Mouse (Mus musculus) CH12.LX (cell line): Measurements from ENCODE around the gene Zfp689. TPM values are rescaled to one million over a fixed set of nuclear protein-coding genes. Genes with fewer than 3 reads are reported as not detected.

ENCODE experiments used
- DNase-seq: peaks from one replicate; pipeline ENCODE4 v3.0.0-alpha.2; 2013; ENCODE audit errors: extremely low read depth
- H3K27ac ChIP-seq: 2 replicates; pipeline ENCODE4 v1.5.1; 2012; ENCODE audit warnings: low read depth, mild to moderate bottlenecking, control low read depth, moderate library complexity; ENCODE audit not compliant: insufficient read depth
- H3K27me3 ChIP-seq: replicated peaks from 2 replicates; pipeline ENCODE3; 2012; ENCODE audit warnings: inconsistent platforms
- H3K36me3 ChIP-seq, 2 experiments: replicated peaks in 1 of 2; 2 replicates each; pipeline versions ENCODE3 to v1.6.1; 2012; ENCODE audit warnings: inconsistent platforms in 1 of 2, low read length in 1 of 2, mild to moderate bottlenecking in 1 of 2, mixed read lengths in 1 of 2, moderate library complexity in 1 of 2; ENCODE audit not compliant: control insufficient read depth in 1 of 2, insufficient read depth in 1 of 2
- H3K4me1 ChIP-seq, 2 experiments: 2 replicates each; pipeline ENCODE4 v1.6.1; 2012; ENCODE audit warnings: inconsistent platforms in 1 of 2, moderate library complexity in 1 of 2; ENCODE audit not compliant: insufficient read depth in 2 of 2, control insufficient read depth in 1 of 2
- H3K4me2 ChIP-seq: 2 replicates; pipeline ENCODE4 v1.6.1; 2012; ENCODE audit warnings: low read depth, mild to moderate bottlenecking, control low read depth; ENCODE audit not compliant: poor library complexity, insufficient read depth, severe bottlenecking
- H3K4me3 ChIP-seq, 3 experiments: fragments of 150-350 bp in 1 of 3; sonication (generic) in 1 of 3; replicated peaks in 1 of 3; 2 replicates each; pipeline versions ENCODE3 to v1.5.1; 2011 to 2012; ENCODE audit warnings: low read depth in 2 of 3, low read length in 2 of 3, mild to moderate bottlenecking in 2 of 3, moderate library complexity in 2 of 3, control low read depth in 1 of 3, improper control_type of control experiment in 1 of 3, inconsistent platforms in 1 of 3, mixed read lengths in 1 of 3; ENCODE audit not compliant: poor library complexity in 1 of 3
- H3K79me2 ChIP-seq: replicated peaks from 2 replicates; pipeline ENCODE4 v1.6.1; 2012; ENCODE audit warnings: mild to moderate bottlenecking, moderate library complexity; ENCODE audit not compliant: control insufficient read depth, poor library complexity, insufficient read depth, severe bottlenecking; ENCODE audit errors: extremely low read depth
- H3K9ac ChIP-seq: 2 replicates; pipeline ENCODE4 v1.6.1; 2012; ENCODE audit warnings: low read depth, mild to moderate bottlenecking, control low read depth, moderate library complexity; ENCODE audit not compliant: insufficient read depth
- H3K9me3 ChIP-seq: replicated peaks from 2 replicates; pipeline ENCODE3; 2012; ENCODE audit warnings: low read length, inconsistent platforms, mixed read lengths
- BHLHE40 ChIP-seq: IDR thresholded peaks from 2 replicates; pipeline ENCODE4 v1.6.1; 2011; ENCODE audit warnings: mild to moderate bottlenecking, low read depth, low read length, improper control_type of control experiment
- CHD1 ChIP-seq: IDR thresholded peaks from 2 replicates; pipeline ENCODE4 v1.6.1; 2012; ENCODE audit warnings: low read depth, low read length, improper control_type of control experiment, inconsistent platforms
- CTCF ChIP-seq, 2 experiments: IDR thresholded peaks in 1 of 2; conservative IDR thresholded peaks in 1 of 2; 2 replicates each; pipeline ENCODE4 v1.5.1; 2011 to 2012; ENCODE audit warnings: low read depth in 2 of 2, low read length in 2 of 2, improper control_type of control experiment in 1 of 2, inconsistent platforms in 1 of 2, mild to moderate bottlenecking in 1 of 2, moderate library complexity in 1 of 2
- GABPA ChIP-seq: IDR thresholded peaks from 2 replicates; pipeline ENCODE4 v1.6.1; 2012; ENCODE audit warnings: low read depth, low read length, improper control_type of control experiment, inconsistent platforms; ENCODE audit not compliant: insufficient replicate concordance
- IRF4 ChIP-seq: IDR thresholded peaks from 2 replicates; pipeline ENCODE4 v1.6.1; 2014; ENCODE audit warnings: low read depth, mild to moderate bottlenecking, inconsistent platforms, low read length, improper control_type of control experiment
- JUN ChIP-seq: IDR thresholded peaks from 2 replicates; pipeline ENCODE4 v1.6.1; 2011; ENCODE audit warnings: low read depth, mild to moderate bottlenecking, low read length, improper control_type of control experiment, moderate library complexity; ENCODE audit not compliant: insufficient read depth
- MAFK ChIP-seq: IDR thresholded peaks from 2 replicates; pipeline ENCODE4 v1.6.1; 2011; ENCODE audit warnings: low read length, improper control_type of control experiment; ENCODE audit not compliant: insufficient replicate concordance
- MAZ ChIP-seq: IDR thresholded peaks from 2 replicates; pipeline ENCODE4 v1.6.1; 2012; ENCODE audit warnings: low read depth, mild to moderate bottlenecking, inconsistent platforms, low read length, improper control_type of control experiment, moderate library complexity
- MYC ChIP-seq: IDR thresholded peaks from 2 replicates; pipeline ENCODE4 v1.6.1; 2011; ENCODE audit warnings: low read depth, mild to moderate bottlenecking, improper control_type of control experiment, low read length
- NELFE ChIP-seq: IDR thresholded peaks from 2 replicates; pipeline ENCODE4 v1.6.1; 2011; ENCODE audit warnings: low read depth, low read length, improper control_type of control experiment
- RAD21 ChIP-seq: IDR thresholded peaks from 2 replicates; pipeline ENCODE4 v1.6.1; 2011; ENCODE audit warnings: low read depth, mild to moderate bottlenecking, low read length, improper control_type of control experiment, moderate library complexity
- RCOR1 ChIP-seq: conservative IDR thresholded peaks from 2 replicates; pipeline ENCODE4 v1.6.1; 2012; ENCODE audit warnings: low read depth, mild to moderate bottlenecking, inconsistent platforms, low read length, improper control_type of control experiment
- SMC3 ChIP-seq: IDR thresholded peaks from 2 replicates; pipeline ENCODE4 v1.6.1; 2011; ENCODE audit warnings: low read depth, low read length, improper control_type of control experiment
- TBP ChIP-seq: conservative IDR thresholded peaks from 2 replicates; pipeline ENCODE4 v1.6.1; 2011; ENCODE audit warnings: low read depth, low read length, improper control_type of control experiment
- TCF12 ChIP-seq: IDR thresholded peaks from 2 replicates; pipeline ENCODE4 v1.6.1; 2014; ENCODE audit warnings: low read depth, mild to moderate bottlenecking, inconsistent platforms, low read length, improper control_type of control experiment
- UBTF ChIP-seq: IDR thresholded peaks from 2 replicates; pipeline ENCODE4 v1.6.1; 2012; ENCODE audit warnings: low read depth, mild to moderate bottlenecking, inconsistent platforms, low read length, improper control_type of control experiment, moderate library complexity
- ZNF384 ChIP-seq: IDR thresholded peaks from 2 replicates; pipeline ENCODE4 v1.6.1; 2012; ENCODE audit warnings: low read depth, low read length, improper control_type of control experiment, inconsistent platforms
- dilution Hi-C: fragments of 300-500 bp; cut with MboI; formaldehyde crosslinking; loops from 2 replicates; pipeline ENCODE4 v1.14.3; 2020; ENCODE audit warnings: low sequenced_read_pairs; ENCODE audit not compliant: extremely low pct_unique_long_range_greater_than_20kb, extremely low pct_ligation_motif_present
- in situ Hi-C: fragments of 300-500 bp; cut with MboI; formaldehyde crosslinking; loops from 3 replicates; pipeline ENCODE4 v1.14.3; 2019; ENCODE audit warnings: low sequenced_read_pairs, low pct_ligation_motif_present, low pct_unique_long_range_greater_than_20kb, mixed read lengths
- polyA plus RNA-seq: library from polyadenylated mRNA; unstranded; fragments of >175 nt; gene quantifications from 2 replicates; pipeline ENCODE4 v1.2.1, GENCODE M21; 2012; ENCODE audit warnings: low read depth; ENCODE audit not compliant: insufficient read length
- total RNA-seq, 2 experiments: library from RNA; depleted of rRNA; stranded (reverse); fragments of 300-350 nt in 1 of 2; fragments of >200 nt in 1 of 2; gene quantifications; 2 replicates each; pipeline ENCODE4 v1.2.3; 2012 to 2014

The Zfp689 gene
- total and polyA plus RNA-seq, 3 experiments, result 2.3 to 3.6 (median 3.2) TPM

DNA sequence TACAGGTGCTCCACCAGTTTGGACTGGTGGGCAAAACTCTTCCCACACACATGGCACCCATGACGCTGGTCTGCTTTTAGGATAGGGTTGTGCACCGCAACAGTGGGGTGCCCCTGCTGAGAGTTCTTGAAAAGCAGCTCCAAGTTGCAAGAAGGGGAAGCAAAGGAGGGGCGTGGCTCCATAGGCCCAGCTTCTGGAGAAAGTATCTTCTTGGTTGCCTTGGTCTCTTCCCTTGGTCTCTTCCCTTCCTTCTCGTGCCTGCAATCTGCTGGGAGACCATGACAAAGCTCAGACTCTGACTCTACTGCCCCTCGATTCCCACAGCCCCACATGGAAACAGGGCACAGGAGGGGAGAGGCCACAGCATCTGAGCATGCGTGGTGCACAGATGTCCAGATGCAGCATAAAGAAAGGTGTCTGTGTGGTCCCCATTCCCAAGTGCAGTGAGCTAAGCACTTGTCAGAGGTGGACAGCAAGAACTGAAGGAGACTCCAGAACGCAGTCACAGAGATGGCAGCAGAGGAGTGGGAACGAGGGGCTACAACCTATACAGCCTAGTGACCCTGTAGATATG is 56.6 kb downstream of the Zfp689 start:
- TF ChIP-seq MAZ, result no peak
- TF ChIP-seq TBP, result no peak
- no peak for TF ChIP-seq MYC
- no peak for TF ChIP-seq SMC3
- no peak for TF ChIP-seq RAD21
- TF ChIP-seq TCF12, result no peak
- TF ChIP-seq JUN, result no peak
- TF ChIP-seq NELFE, result no peak
- no peak for TF ChIP-seq CTCF (conservative IDR thresholded peaks at IDR 0.05 in 1 of 2, IDR thresholded peaks at IDR 0.05 in 1 of 2; ENCODE audit: low read depth in 2 of 2, low read length in 2 of 2)
- no peak for TF ChIP-seq IRF4
- no peak for TF ChIP-seq UBTF
- no peak for TF ChIP-seq CHD1
- no peak for TF ChIP-seq RCOR1
- TF ChIP-seq BHLHE40, result no peak
- TF ChIP-seq MAFK, result no peak
- TF ChIP-seq GABPA, result no peak
- no peak for TF ChIP-seq ZNF384
- Histone ChIP-seq H3K9ac (peak overlapping the region; percentile 93; the same call in 1 of the 2 replicates), H3K4me3 (peak overlapping the region; percentile 77 to 87 (median 81)), H3K27me3 (no peaks in the 10 kb centered on the region), H3K4me2 (peak overlapping the region; percentile 33), H3K36me3 (peaks cover 8 to 14% of the 10 kb centered on the region in 2 experiments), H3K9me3 (peaks cover 3% of the 10 kb centered on the region), H3K79me2 (no peaks in the 10 kb centered on the region), H3K4me1 (peaks cover 8 to 14% of the 10 kb centered on the region in 2 experiments; a peak in 3 of 4 replicates), H3K27ac (no peak overlapping the region)
- in situ Hi-C loops, result no loop called here
- DNase-seq, result no peak
- dilution Hi-C loops, result no loop called here

Other genes with a start within 250 kb of the Zfp689 start
Only the 20 nearest of the 23 such genes appear.
- 73.8 and 92.3 TPM in 2 replicates for gene Sept1, start 216.0 kb downstream of the Zfp689 start, total RNA-seq (2012; rRNA removed)
- 42.1 and 42.7 TPM in 2 replicates for gene Sept1, start 216.0 kb downstream of the Zfp689 start, total RNA-seq (2014; rRNA removed)
- 147 and 171 TPM in 2 replicates for gene Sept1, start 216.0 kb downstream of the Zfp689 start, polyA plus RNA-seq
- gene Zfp771, start 204.9 kb downstream of the Zfp689 start, total RNA-seq (2012; rRNA removed), result 26.5 and 29.8 TPM in 2 replicates
- 23.9 and 27.0 TPM in 2 replicates for gene Zfp771, start 204.9 kb downstream of the Zfp689 start, total RNA-seq (2014; rRNA removed)
- 34.7 and 35.5 TPM in 2 replicates for gene Zfp771, start 204.9 kb downstream of the Zfp689 start, polyA plus RNA-seq
- gene Dctpp1, start 188.4 kb downstream of the Zfp689 start, total RNA-seq (2012; rRNA removed), result 296 and 352 TPM in 2 replicates
- 197 and 221 TPM in 2 replicates for gene Dctpp1, start 188.4 kb downstream of the Zfp689 start, total RNA-seq (2014; rRNA removed)
- 197 and 210 TPM in 2 replicates for gene Dctpp1, start 188.4 kb downstream of the Zfp689 start, polyA plus RNA-seq
- gene Sephs2, start 175.1 kb downstream of the Zfp689 start, total RNA-seq (2012; rRNA removed), result 209 and 215 TPM in 2 replicates
- gene Sephs2, start 175.1 kb downstream of the Zfp689 start, total RNA-seq (2014; rRNA removed), result 203 and 223 TPM in 2 replicates
- 158 and 159 TPM in 2 replicates for gene Sephs2, start 175.1 kb downstream of the Zfp689 start, polyA plus RNA-seq
- gene Itgal, start 152.9 kb downstream of the Zfp689 start, total RNA-seq (2012; rRNA removed), result 49.1 and 69.0 TPM in 2 replicates
- gene Itgal, start 152.9 kb downstream of the Zfp689 start, total RNA-seq (2014; rRNA removed), result 36.7 and 43.9 TPM in 2 replicates
- 164 and 177 TPM in 2 replicates for gene Itgal, start 152.9 kb downstream of the Zfp689 start, polyA plus RNA-seq
- gene Zfp768, start 103.6 kb downstream of the Zfp689 start, total RNA-seq (2012; rRNA removed), result 8.5 and 9.9 TPM in 2 replicates
- 4.3 and 5.0 TPM in 2 replicates for gene Zfp768, start 103.6 kb downstream of the Zfp689 start, total RNA-seq (2014; rRNA removed)
- gene Zfp768, start 103.6 kb downstream of the Zfp689 start, polyA plus RNA-seq, result 6.4 and 6.6 TPM in 2 replicates
- 8.2 and 9.7 TPM in 2 replicates for gene Zfp747, start 73.1 kb downstream of the Zfp689 start, total RNA-seq (2012; rRNA removed)
- gene Zfp747, start 73.1 kb downstream of the Zfp689 start, total RNA-seq (2014; rRNA removed), result 6.3 and 7.2 TPM in 2 replicates
- gene Zfp747, start 73.1 kb downstream of the Zfp689 start, polyA plus RNA-seq, result 7.7 and 8.2 TPM in 2 replicates
- 4.2 and 5.0 TPM in 2 replicates for gene 9130019O22Rik, start 62.0 kb downstream of the Zfp689 start, total RNA-seq (2012; rRNA removed)
- 3.1 and 4.0 TPM in 2 replicates for gene 9130019O22Rik, start 62.0 kb downstream of the Zfp689 start, total RNA-seq (2014; rRNA removed)
- gene 9130019O22Rik, start 62.0 kb downstream of the Zfp689 start, polyA plus RNA-seq, result 2.7 and 3.3 TPM in 2 replicates
- 5.4 and 8.9 TPM in 2 replicates for gene E430018J23Rik, start 55.5 kb downstream of the Zfp689 start, total RNA-seq (2012; rRNA removed)
- gene E430018J23Rik, start 55.5 kb downstream of the Zfp689 start, total RNA-seq (2014; rRNA removed), result 8.3 and 9.2 TPM in 2 replicates
- gene E430018J23Rik, start 55.5 kb downstream of the Zfp689 start, polyA plus RNA-seq, result 3.2 and 3.8 TPM in 2 replicates
- gene Zfp764, start 42.3 kb downstream of the Zfp689 start, total RNA-seq (2012; rRNA removed), result 7.5 and 8.1 TPM in 2 replicates
- 8.4 TPM in 2 replicates for gene Zfp764, start 42.3 kb downstream of the Zfp689 start, total RNA-seq (2014; rRNA removed)
- 7.9 and 8.1 TPM in 2 replicates for gene Zfp764, start 42.3 kb downstream of the Zfp689 start, polyA plus RNA-seq
- gene Zfp688, start 27.1 kb downstream of the Zfp689 start, total RNA-seq (2012; rRNA removed), result 15.8 and 18.7 TPM in 2 replicates
- 12.3 and 12.4 TPM in 2 replicates for gene Zfp688, start 27.1 kb downstream of the Zfp689 start, total RNA-seq (2014; rRNA removed)
- 16.1 and 21.3 TPM in 2 replicates for gene Zfp688, start 27.1 kb downstream of the Zfp689 start, polyA plus RNA-seq
- gene Prr14, start 10.5 kb upstream of the Zfp689 start, total RNA-seq (2012; rRNA removed), result 10.4 and 11.3 TPM in 2 replicates
- 6.7 and 7.6 TPM in 2 replicates for gene Prr14, start 10.5 kb upstream of the Zfp689 start, total RNA-seq (2014; rRNA removed)
- 26.2 and 31.3 TPM in 2 replicates for gene Prr14, start 10.5 kb upstream of the Zfp689 start, polyA plus RNA-seq
- gene Fbrs, start 30.0 kb upstream of the Zfp689 start, total RNA-seq (2012; rRNA removed), result 14.4 and 15.4 TPM in 2 replicates
- gene Fbrs, start 30.0 kb upstream of the Zfp689 start, total RNA-seq (2014; rRNA removed), result 5.6 and 6.7 TPM in 2 replicates
- 63.9 and 66.7 TPM in 2 replicates for gene Fbrs, start 30.0 kb upstream of the Zfp689 start, polyA plus RNA-seq
- 18.5 and 19.9 TPM in 2 replicates for gene Srcap, start 62.8 kb upstream of the Zfp689 start, total RNA-seq (2012; rRNA removed)
- gene Srcap, start 62.8 kb upstream of the Zfp689 start, total RNA-seq (2014; rRNA removed), result 3.4 and 4.1 TPM in 2 replicates
- gene Srcap, start 62.8 kb upstream of the Zfp689 start, polyA plus RNA-seq, result 22.2 and 28.1 TPM in 2 replicates
- 12.0 and 12.7 TPM in 2 replicates for gene Gm42715, start 70.4 kb upstream of the Zfp689 start, total RNA-seq (2012; rRNA removed)
- 2.0 and 5.8 TPM in 2 replicates for gene Gm42715, start 70.4 kb upstream of the Zfp689 start, total RNA-seq (2014; rRNA removed)
- gene Gm42715, start 70.4 kb upstream of the Zfp689 start, polyA plus RNA-seq, result 13.6 and 14.1 TPM in 2 replicates
- 0.93 TPM in 1 of 2 replicates, not detected in the other for gene Tmem265, start 112.2 kb upstream of the Zfp689 start, total RNA-seq (2012; rRNA removed)
- 2.3 and 3.0 TPM in 2 replicates for gene Tmem265, start 112.2 kb upstream of the Zfp689 start, total RNA-seq (2014; rRNA removed)
- gene Tmem265, start 112.2 kb upstream of the Zfp689 start, polyA plus RNA-seq, result not detected in 2 replicates
- 23.3 and 25.5 TPM in 2 replicates for gene Phkg2, start 124.2 kb upstream of the Zfp689 start, total RNA-seq (2012; rRNA removed)
- gene Phkg2, start 124.2 kb upstream of the Zfp689 start, total RNA-seq (2014; rRNA removed), result 33.1 and 34.7 TPM in 2 replicates
- 65.0 and 67.2 TPM in 2 replicates for gene Phkg2, start 124.2 kb upstream of the Zfp689 start, polyA plus RNA-seq
- gene Ccdc189, start 139.4 kb upstream of the Zfp689 start, total RNA-seq (2012; rRNA removed), result 2.2 and 2.9 TPM in 2 replicates
- 2.2 and 2.9 TPM in 2 replicates for gene Ccdc189, start 139.4 kb upstream of the Zfp689 start, total RNA-seq (2014; rRNA removed)
- 2.0 and 2.1 TPM in 2 replicates for gene Ccdc189, start 139.4 kb upstream of the Zfp689 start, polyA plus RNA-seq
- gene Rnf40, start 139.6 kb upstream of the Zfp689 start, total RNA-seq (2012; rRNA removed), result 48.6 and 50.9 TPM in 2 replicates
- 39.3 and 40.6 TPM in 2 replicates for gene Rnf40, start 139.6 kb upstream of the Zfp689 start, total RNA-seq (2014; rRNA removed)
- gene Rnf40, start 139.6 kb upstream of the Zfp689 start, polyA plus RNA-seq, result 73.0 and 95.2 TPM in 2 replicates
- 2.4 and 3.2 TPM in 2 replicates for gene Zfp629, start 166.6 kb upstream of the Zfp689 start, total RNA-seq (2012; rRNA removed)
- gene Zfp629, start 166.6 kb upstream of the Zfp689 start, total RNA-seq (2014; rRNA removed), result 0.38 and 0.59 TPM in 2 replicates
- gene Zfp629, start 166.6 kb upstream of the Zfp689 start, polyA plus RNA-seq, result 0.48 and 0.94 TPM in 2 replicates